Comparison of ENCODE assay signal across 19 mouse cellular contexts in genomic region chr5:72953996-72954604, GRCm38 (mm10). TPM values are rescaled to one million over a fixed set of nuclear protein-coding genes. Genes with fewer than 3 reads are reported as not detected.
"Had no signal": no experiment of that assay in that cellular context is flagged by ENCODE, and none has a peak within 500 bp of the region (broad histone marks: within the 10 kb centered on the region; RNA-seq: fewer than 3 reads in every experiment).

No protein-coding gene starts in this region.

- H3K27me3 ChIP-seq: limb, embryonic 12.5 days; liver, embryonic 13.5 days; midbrain, embryonic 13.5 days had no signal

- H3K4me1 ChIP-seq: liver, embryonic 13.5 days; midbrain, embryonic 13.5 days had no signal

- H3K9me3 ChIP-seq: limb, embryonic 12.5 days; liver, embryonic 13.5 days; midbrain, embryonic 13.5 days had no signal

- H3K4me3 ChIP-seq: limb, embryonic 12.5 days; liver, embryonic 13.5 days; midbrain, embryonic 13.5 days had no signal

- H3K9ac ChIP-seq: limb, embryonic 12.5 days; liver, embryonic 13.5 days; liver, postnatal 0 days; midbrain, embryonic 13.5 days had no signal

- H3K4me2 ChIP-seq: limb, embryonic 12.5 days; liver, embryonic 13.5 days; midbrain, embryonic 13.5 days had no signal

- DNase-seq: kidney, postnatal 10 days; liver; liver, embryonic 13.5 days; liver, postnatal 0 days; lung, postnatal 36 days; right cerebral cortex, adult 18-20 months; right cerebral cortex, postnatal 25 days; thymus, postnatal 4 days had no signal

- H3K27ac ChIP-seq: limb, embryonic 12.5 days; liver, embryonic 13.5 days; midbrain, embryonic 13.5 days had no signal

- ATAC-seq: liver, postnatal 0 days; lung, postnatal 0 days; midbrain, embryonic 13.5 days had no signal

RNA-seq across cellular contexts. Expression of gene Gm10135, which starts 20.4 kb away (rescaled TPM):
- total RNA-seq: layer of hippocampus, postnatal 25 days; left cerebral cortex, adult 8-10 months; left cerebral cortex, postnatal 25 days; midbrain, postnatal 0 days had no signal
- polyA plus RNA-seq: limb, embryonic 12.5 days; liver, embryonic 13.5 days; liver, postnatal 0 days; lung, postnatal 0 days; midbrain, embryonic 13.5 days; midbrain, postnatal 0 days; neural tube, embryonic 14.5 days; small intestine, adult 2 months; stomach, embryonic 16.5 days had no signal

RNA-seq across cellular contexts. Expression of gene Slc10a4, which starts 52.6 kb away (rescaled TPM):
- total RNA-seq: megakaryocyte progenitor cell, adult 5-6 weeks had no signal
- polyA plus RNA-seq: liver, postnatal 0 days had no signal
